Mouse (Mus musculus) testis, adult 2 months (tissue): ENCODE data around the gene Mark3.

Experiments
- CTCF ChIP-seq: fragments of 200-500 bp; IDR thresholded peaks from 2 replicates; pipeline ENCODE4 v1.5.1; 2012; ENCODE audit warnings: low read depth, mild to moderate bottlenecking, inconsistent platforms, low read length, moderate library complexity; ENCODE audit not compliant: control insufficient read depth, insufficient read depth, insufficient replicate concordance
- POLR2A ChIP-seq: fragments of 200-500 bp; IDR thresholded peaks from 2 replicates; pipeline ENCODE4 v1.6.1; 2012; ENCODE audit warnings: low read depth, mild to moderate bottlenecking, inconsistent platforms, low read length, moderate library complexity; ENCODE audit not compliant: control insufficient read depth

DNA sequence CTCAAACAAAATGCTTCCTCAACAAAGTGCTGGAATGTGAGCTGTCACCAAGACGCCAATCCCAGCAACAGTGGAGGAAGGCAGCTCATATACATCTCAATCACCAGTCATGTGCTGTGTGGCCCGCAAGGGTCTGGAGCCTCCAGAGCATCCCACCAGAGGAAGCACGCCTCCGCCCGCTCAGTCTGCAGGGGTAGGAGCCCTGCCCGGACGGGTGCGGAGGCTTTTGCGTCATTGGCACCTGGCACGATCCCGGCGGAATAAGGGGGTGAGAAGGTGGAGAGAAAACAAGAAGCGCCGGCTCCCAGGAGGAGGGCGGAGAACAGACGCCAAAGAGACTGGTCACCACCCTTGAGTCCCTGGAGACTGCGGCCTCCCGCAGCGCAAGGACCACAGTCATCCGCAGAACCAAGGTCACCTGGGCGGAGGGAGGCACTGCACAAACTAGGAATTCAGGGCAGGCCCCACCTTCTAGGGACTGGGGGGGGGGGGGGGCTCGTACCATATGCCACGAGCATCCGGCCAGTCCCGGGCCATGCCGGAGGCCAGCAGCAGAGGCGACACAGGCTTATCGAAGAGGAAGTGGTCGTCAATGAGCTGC, 96.1 kb downstream of the Mark3 start:
- TF ChIP-seq POLR2A (no peak), CTCF (no peak)
